Mouse (Mus musculus) olfactory bulb, adult 2 months (tissue): ENCODE measurements around the gene Gm11733.

ENCODE experiments used
- CTCF ChIP-seq: fragments of 200-500 bp; IDR thresholded peaks from 2 replicates; pipeline ENCODE4 v1.5.1; 2012; ENCODE audit warnings: low read depth, mild to moderate bottlenecking, low read length, moderate library complexity; ENCODE audit not compliant: insufficient read depth
- POLR2A ChIP-seq: fragments of 200-500 bp; IDR thresholded peaks from 2 replicates; pipeline ENCODE4 v1.6.1; 2012; ENCODE audit warnings: mild to moderate bottlenecking, low read depth, low read length, moderate library complexity; ENCODE audit not compliant: insufficient read depth

DNA sequence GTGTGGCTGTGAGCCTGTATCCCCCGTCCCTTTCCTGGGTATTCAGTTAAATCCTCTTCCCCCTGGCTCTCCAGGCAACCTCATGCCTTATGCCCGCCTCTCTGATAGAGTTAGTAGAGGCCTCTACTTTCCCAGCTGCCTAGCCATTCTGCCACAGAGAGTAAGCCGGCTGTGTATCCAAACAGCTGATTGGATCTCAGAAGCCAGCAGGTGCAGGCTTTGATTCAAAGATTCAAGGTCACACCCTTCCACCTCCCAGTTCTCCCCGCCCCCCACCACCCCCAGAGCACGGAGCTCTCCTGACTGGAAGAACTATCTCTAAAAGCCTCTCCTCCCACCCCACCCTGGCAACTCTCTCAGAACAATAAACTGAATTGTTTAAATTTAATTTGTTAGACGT lies 45.8 kb upstream of the Gm11733 start:
- TF ChIP-seq CTCF (no peak), POLR2A (no peak)
